Mouse (Mus musculus): Measurements from ENCODE around the gene 2310034G01Rik. TPM values are rescaled to one million over a fixed set of nuclear protein-coding genes. Genes with fewer than 3 reads are reported as not detected.

Gene 2310034G01Rik
- polyA plus RNA-seq, 2 experiments: 0.17 to 0.74 TPM

DNA sequence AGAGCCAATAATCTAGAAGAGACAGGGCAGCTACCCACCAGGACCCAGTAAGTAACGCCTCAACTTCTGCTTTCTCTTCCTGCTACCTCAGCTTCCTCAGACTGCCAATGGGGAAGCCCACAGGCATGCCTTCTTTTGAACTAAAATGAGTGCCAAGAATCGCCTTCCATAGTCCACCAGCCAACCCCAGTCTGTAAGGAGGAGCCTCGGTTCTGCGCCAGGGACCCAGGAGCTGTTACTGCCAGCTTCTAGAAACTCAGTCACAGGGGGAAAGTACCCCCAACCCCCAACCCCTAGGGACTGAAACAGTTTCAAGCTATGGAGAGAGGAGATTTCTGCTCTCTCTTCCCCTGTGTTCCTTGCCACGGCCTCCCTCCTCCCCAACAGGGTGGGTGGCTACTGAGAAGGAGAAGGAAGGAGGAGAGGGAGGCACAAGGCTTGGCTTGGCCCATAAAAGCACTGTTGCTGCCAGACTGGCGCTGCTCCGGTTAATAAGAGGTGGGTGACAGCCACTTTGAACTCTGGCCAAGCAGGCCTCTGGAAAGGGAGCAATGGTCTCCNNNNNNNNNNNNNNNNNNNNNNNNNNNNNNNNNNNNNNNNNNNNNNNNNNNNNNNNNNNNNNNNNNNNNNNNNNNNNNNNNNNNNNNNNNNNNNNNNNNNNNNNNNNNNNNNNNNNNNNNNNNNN, 10.7 kb downstream of the 2310034G01Rik start:
- Histone ChIP-seq H3K27ac (peak overlapping the region; percentile 52), H3K9ac (replicated peaks) (peak overlapping the region; percentile 58; the same call in 1 of the 2 replicates)
- DNase-seq (ENCODE audit: low read depth in 3 of 3, low spot score in 3 of 3): no peak

DNA sequence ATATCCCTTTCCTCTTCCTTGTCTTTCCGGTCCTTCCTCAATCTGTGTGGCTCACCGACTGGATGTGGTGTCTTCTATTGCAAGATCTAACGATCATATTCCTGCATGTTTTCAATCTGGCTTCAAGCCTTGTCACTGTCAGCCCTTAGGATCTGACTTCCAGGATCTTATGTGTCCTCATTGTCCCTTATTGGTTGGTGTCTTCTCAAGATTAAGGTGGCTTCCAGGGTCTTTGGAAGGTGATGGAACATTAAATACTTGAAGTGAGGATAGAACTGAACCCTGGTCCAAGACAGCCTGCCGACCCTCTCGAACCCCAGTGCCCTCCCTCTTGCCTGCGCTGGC, 11.2 kb downstream of the 2310034G01Rik start:
- no peak for DNase-seq (ENCODE audit: low read depth in 3 of 3, low spot score in 3 of 3)
- Histone ChIP-seq H3K9me3 (ENCODE audit: control insufficient read depth, low read length) (no peaks in the 10 kb centered on the region), H3K4me3 (ENCODE audit: insufficient read depth in 1 of 2, low read depth in 2 of 2, low read length in 2 of 2) (peak overlapping the region; percentile 55 to 73), H3K4me1 (replicated peaks; ENCODE audit: control insufficient read depth in 2 of 2, insufficient read depth in 2 of 2, low read length in 1 of 2) (peaks cover 9 to 19% of the 10 kb centered on the region in 2 experiments), H3K27me3 (ENCODE audit: control insufficient read depth, insufficient read depth, low read length) (no peaks in the 10 kb centered on the region), H3K27ac (peak overlapping the region; percentile 52), H3K36me3 (replicated peaks; ENCODE audit: control insufficient read depth, insufficient read depth, low read depth) (no peaks in the 10 kb centered on the region), H3K9ac (replicated peaks) (peak overlapping the region; percentile 58), H3K4me2 (ENCODE audit: low read depth) (peak overlapping the region; percentile 89)
- ATAC-seq (ENCODE audit: insufficient read depth): peak; percentile 17; the same call in 1 of the 2 replicates
- WGBS (ENCODE audit: insufficient replicate concordance): 11% methylated on average over 6 of the region's 6 CpGs
- TF ChIP-seq CTCF (IDR thresholded peaks at IDR 0.05; ENCODE audit: low read depth) (no peak), EP300 (IDR thresholded peaks at IDR 0.05; ENCODE audit: low read depth) (no peak)

More for the DNA sequence above, 10.7 kb downstream of the 2310034G01Rik start:
- ATAC-seq (ENCODE audit: insufficient read depth): no peak
- WGBS (ENCODE audit: insufficient replicate concordance): 37% methylated on average over 7 of the region's 7 CpGs
- Histone ChIP-seq H3K4me1 (replicated peaks; ENCODE audit: control insufficient read depth in 2 of 2, insufficient read depth in 2 of 2, low read length in 1 of 2) (peaks cover 9 to 22% of the 10 kb centered on the region in 2 experiments), H3K27me3 (ENCODE audit: control insufficient read depth, insufficient read depth, low read length) (no peaks in the 10 kb centered on the region), H3K4me3 (ENCODE audit: insufficient read depth in 1 of 2, low read depth in 2 of 2, low read length in 2 of 2) (peak overlapping the region; percentile 55 to 73; a peak in 3 of 4 replicates), H3K36me3 (replicated peaks; ENCODE audit: control insufficient read depth, insufficient read depth, low read depth) (no peaks in the 10 kb centered on the region), H3K9me3 (ENCODE audit: control insufficient read depth, low read length) (no peaks in the 10 kb centered on the region), H3K4me2 (ENCODE audit: low read depth) (peak overlapping the region; percentile 89)
- no peak for TF ChIP-seq CTCF (IDR thresholded peaks at IDR 0.05; ENCODE audit: low read depth)
- no peak for TF ChIP-seq EP300 (IDR thresholded peaks at IDR 0.05; ENCODE audit: low read depth)

DNA sequence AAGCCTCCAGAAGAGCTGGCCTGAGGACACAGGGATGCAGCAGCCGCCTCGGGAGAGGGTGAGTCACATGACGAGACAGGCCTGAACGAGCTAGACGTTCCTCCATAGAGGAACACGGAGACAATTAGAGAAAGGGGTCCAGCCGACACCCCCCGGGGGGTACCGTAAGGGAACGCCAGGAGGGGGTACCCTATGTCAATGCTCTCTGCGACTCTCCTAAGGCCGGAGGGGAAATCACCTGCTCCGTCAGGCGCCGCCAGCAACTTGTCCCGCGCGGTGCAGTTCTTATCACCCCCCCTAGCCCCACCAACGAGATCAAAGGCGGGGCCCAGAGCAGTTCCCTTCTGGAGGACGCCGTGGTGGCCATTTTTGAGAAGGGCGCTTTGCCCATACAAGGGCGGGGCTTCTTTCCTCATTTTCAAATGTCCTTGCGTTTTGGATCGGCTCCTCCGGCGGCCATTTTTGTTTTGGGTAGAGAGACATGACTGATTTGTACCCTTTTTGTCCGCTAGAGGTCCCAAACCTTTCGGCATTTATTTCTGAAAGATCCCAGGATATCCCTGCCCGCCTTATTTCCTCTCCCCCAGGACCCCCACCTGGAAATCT, 11.7 kb downstream of the 2310034G01Rik start, which contains the start of gene Cuedc2:
Gene Cuedc2 (minus strand): TSS at position 372 of the 606 bp plus-strand sequence.
- peak within 1 kb of the TSS; percentile 89 for H3K4me2 ChIP-seq (ENCODE audit: low read depth)
- no peaks in the 10 kb centered on the region for H3K27me3 ChIP-seq (ENCODE audit: control insufficient read depth, insufficient read depth, low read length)
- H3K4me1 ChIP-seq (replicated peaks; ENCODE audit: control insufficient read depth in 2 of 2, insufficient read depth in 2 of 2, low read length in 1 of 2): peaks cover 9 to 16% of the 10 kb centered on the region in 2 experiments
- DNase-seq (ENCODE audit: low read depth in 3 of 3, low spot score in 3 of 3) (peak; percentile 95 to 96 (median 95)), ATAC-seq (ENCODE audit: insufficient read depth) (peak; percentile 89)
- H3K27ac ChIP-seq: peak within 1 kb of the TSS; percentile 52
- H3K4me3 ChIP-seq (ENCODE audit: insufficient read depth in 1 of 2, low read depth in 2 of 2, low read length in 2 of 2): peak within 1 kb of the TSS; percentile 73 to 85
- WGBS (ENCODE audit: insufficient replicate concordance): under 1% methylated on average over 31 of the region's 31 CpGs
- peak within 1 kb of the TSS; percentile 83 for H3K9ac ChIP-seq (replicated peaks)
- peak; percentile 58 for TF ChIP-seq EP300 (IDR thresholded peaks at IDR 0.05; ENCODE audit: low read depth)
- peak; percentile 76 for TF ChIP-seq CTCF (IDR thresholded peaks at IDR 0.05; ENCODE audit: low read depth)
- no peaks in the 10 kb centered on the region for H3K36me3 ChIP-seq (replicated peaks; ENCODE audit: control insufficient read depth, insufficient read depth, low read depth)
- no peaks in the 10 kb centered on the region for H3K9me3 ChIP-seq (ENCODE audit: control insufficient read depth, low read length)

DNA sequence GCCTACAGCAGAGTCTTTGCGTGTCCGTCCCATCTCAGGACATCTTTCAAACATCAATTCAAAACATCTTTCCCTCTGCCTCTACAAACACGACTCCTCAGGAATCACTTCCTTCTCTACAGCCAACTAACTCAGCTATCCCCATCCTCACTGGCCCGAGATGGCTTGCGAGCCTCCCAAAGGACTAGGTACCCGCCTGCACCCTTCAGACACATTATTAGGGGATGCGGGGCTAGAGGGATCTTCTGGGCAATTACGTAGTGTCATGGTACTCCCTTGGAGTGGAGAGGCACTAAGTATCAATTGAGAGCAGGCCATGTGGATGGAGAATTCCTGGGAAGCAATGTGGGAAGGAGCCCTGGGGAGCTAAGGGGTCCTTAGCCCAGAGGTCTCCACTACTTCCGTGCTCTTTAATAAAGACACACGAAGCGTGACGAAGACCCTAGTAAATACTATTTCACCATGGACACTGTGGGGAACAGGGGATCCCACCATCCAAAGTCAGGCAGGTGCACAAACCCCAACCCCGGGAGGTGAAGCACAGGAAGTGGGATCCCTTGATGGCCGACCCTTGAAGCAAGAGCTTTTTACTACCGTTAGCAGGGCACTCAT, 12.3 kb downstream of the 2310034G01Rik start:
- no peaks in the 10 kb centered on the region for H3K9me3 ChIP-seq (ENCODE audit: control insufficient read depth, low read length)
- H3K27me3 ChIP-seq (ENCODE audit: control insufficient read depth, insufficient read depth, low read length): no peaks in the 10 kb centered on the region
- WGBS (ENCODE audit: insufficient replicate concordance): 33% methylated on average over 15 of the region's 15 CpGs
- H3K27ac ChIP-seq: peak overlapping the region; percentile 32; the same call in 1 of the 2 replicates
- DNase-seq (ENCODE audit: low read depth in 3 of 3, low spot score in 3 of 3) (no peak), ATAC-seq (ENCODE audit: insufficient read depth) (no peak)
- H3K4me3 ChIP-seq (ENCODE audit: insufficient read depth in 1 of 2, low read depth in 2 of 2, low read length in 2 of 2): peak overlapping the region; percentile 73 to 85
- peak overlapping the region; percentile 83 for H3K9ac ChIP-seq (replicated peaks)
- no peaks in the 10 kb centered on the region for H3K36me3 ChIP-seq (replicated peaks; ENCODE audit: control insufficient read depth, insufficient read depth, low read depth)
- peaks cover 9 to 16% of the 10 kb centered on the region in 2 experiments for H3K4me1 ChIP-seq (replicated peaks; ENCODE audit: control insufficient read depth in 2 of 2, insufficient read depth in 2 of 2, low read length in 1 of 2)
- TF ChIP-seq EP300 (IDR thresholded peaks at IDR 0.05; ENCODE audit: low read depth) (no peak), CTCF (IDR thresholded peaks at IDR 0.05; ENCODE audit: low read depth) (no peak)
- peak overlapping the region; percentile 89 for H3K4me2 ChIP-seq (ENCODE audit: low read depth)

DNA sequence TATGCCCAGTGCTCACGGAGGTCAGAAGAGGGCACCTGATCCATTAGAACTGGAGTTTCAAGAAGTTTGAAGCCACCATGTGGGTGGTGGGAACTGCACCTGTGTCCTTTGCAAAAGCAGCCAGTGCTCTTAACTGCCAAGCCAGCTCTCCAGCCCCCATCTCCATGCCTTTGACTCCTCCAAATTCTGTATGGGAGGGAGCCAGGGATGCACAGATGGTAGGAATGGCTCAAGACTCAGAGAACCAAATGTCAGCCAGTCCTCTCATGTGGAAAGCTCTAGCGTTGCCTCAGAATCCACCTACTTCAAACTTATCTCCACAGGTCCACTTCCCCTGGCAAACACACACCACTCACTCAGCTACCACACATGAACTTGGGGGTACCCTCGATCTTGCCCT, 16.2 kb downstream of the 2310034G01Rik start:
- DNase-seq (ENCODE audit: low read depth in 3 of 3, low spot score in 3 of 3): no peak
- H3K4me1 ChIP-seq (replicated peaks; ENCODE audit: control insufficient read depth in 2 of 2, insufficient read depth in 2 of 2, low read length in 1 of 2): peaks cover 13 to 17% of the 10 kb centered on the region in 2 experiments
- ATAC-seq (ENCODE audit: insufficient read depth): no peak

More for the DNA sequence above, 16.2 kb downstream of the 2310034G01Rik start:
- TF ChIP-seq EP300 (IDR thresholded peaks at IDR 0.05; ENCODE audit: low read depth): no peak
- no peak for TF ChIP-seq CTCF (IDR thresholded peaks at IDR 0.05; ENCODE audit: low read depth)
- WGBS (ENCODE audit: insufficient replicate concordance): 60% methylated on average over 3 of the region's 3 CpGs
- no peak overlapping the region for H3K27ac ChIP-seq
- no peak overlapping the region for H3K4me3 ChIP-seq (ENCODE audit: insufficient read depth in 1 of 2, low read depth in 2 of 2, low read length in 2 of 2)
- no peak overlapping the region for H3K4me2 ChIP-seq (ENCODE audit: low read depth)
- no peaks in the 10 kb centered on the region for H3K9me3 ChIP-seq (ENCODE audit: control insufficient read depth, low read length)
- H3K36me3 ChIP-seq (replicated peaks; ENCODE audit: control insufficient read depth, insufficient read depth, low read depth): peaks cover 5% of the 10 kb centered on the region; the same call in 1 of the 2 replicates
- no peak overlapping the region for H3K9ac ChIP-seq (replicated peaks)
- no peaks in the 10 kb centered on the region for H3K27me3 ChIP-seq (ENCODE audit: control insufficient read depth, insufficient read depth, low read length)
